Mouse (Mus musculus): ENCODE measurements around the gene Itga6. TPM values are rescaled to one million over a fixed set of nuclear protein-coding genes. Genes with fewer than 3 reads are reported as not detected.

Itga6 gene
- polyA plus RNA-seq, 1 experiment: 21.9 TPM

- no peak overlapping the region for H3K27ac ChIP-seq (ENCODE audit: insufficient read depth, low read length)
- TF ChIP-seq POLR2A (IDR thresholded peaks at IDR 0.05; ENCODE audit: low read depth, low read length) (no peak), CTCF (IDR thresholded peaks at IDR 0.05; ENCODE audit: borderline replicate concordance, insufficient read depth, low read length) (no peak)
- H3K4me1 ChIP-seq (ENCODE audit: control insufficient read depth, insufficient read depth, low read length): peaks cover 12% of the 10 kb centered on the region
- no peak overlapping the region for H3K4me3 ChIP-seq (ENCODE audit: insufficient read depth, low read length)
These were observed 64.6 kb downstream of the Itga6 start for GRCm38 (mm10) chr2:71810010-71810409.

- Histone ChIP-seq H3K27ac (ENCODE audit: insufficient read depth, low read length) (no peak overlapping the region), H3K4me1 (ENCODE audit: control insufficient read depth, insufficient read depth, low read length) (peaks cover 7% of the 10 kb centered on the region; the same call in 1 of the 2 replicates), H3K4me3 (ENCODE audit: insufficient read depth, low read length) (no peak overlapping the region)
- TF ChIP-seq CTCF (IDR thresholded peaks at IDR 0.05; ENCODE audit: borderline replicate concordance, insufficient read depth, low read length) (no peak), POLR2A (IDR thresholded peaks at IDR 0.05; ENCODE audit: low read depth, low read length) (no peak)
These were observed 65.5 kb downstream of the Itga6 start for GRCm38 (mm10) chr2:71810906-71811305.

GRCm38 (mm10) chr2:71812221-71813021 lies 67.0 kb downstream of the Itga6 start:
- Histone ChIP-seq H3K4me1 (ENCODE audit: control insufficient read depth, insufficient read depth, low read length) (peaks cover 7% of the 10 kb centered on the region; the same call in 1 of the 2 replicates), H3K4me3 (ENCODE audit: insufficient read depth, low read length) (no peak overlapping the region), H3K27ac (ENCODE audit: insufficient read depth, low read length) (no peak overlapping the region)
- no peak for TF ChIP-seq POLR2A (IDR thresholded peaks at IDR 0.05; ENCODE audit: low read depth, low read length)
- TF ChIP-seq CTCF (IDR thresholded peaks at IDR 0.05; ENCODE audit: borderline replicate concordance, insufficient read depth, low read length): peak; percentile 84

- peaks cover 7% of the 10 kb centered on the region; the same call in 1 of the 2 replicates for H3K4me1 ChIP-seq (ENCODE audit: control insufficient read depth, insufficient read depth, low read length)
- H3K27ac ChIP-seq (ENCODE audit: insufficient read depth, low read length): no peak overlapping the region
- no peak overlapping the region for H3K4me3 ChIP-seq (ENCODE audit: insufficient read depth, low read length)
- TF ChIP-seq CTCF (IDR thresholded peaks at IDR 0.05; ENCODE audit: borderline replicate concordance, insufficient read depth, low read length): no peak
- TF ChIP-seq POLR2A (IDR thresholded peaks at IDR 0.05; ENCODE audit: low read depth, low read length): no peak
These were observed 67.6 kb downstream of the Itga6 start for GRCm38 (mm10) chr2:71813022-71813358.

- TF ChIP-seq POLR2A (IDR thresholded peaks at IDR 0.05; ENCODE audit: low read depth, low read length): no peak
- no peak for TF ChIP-seq CTCF (IDR thresholded peaks at IDR 0.05; ENCODE audit: borderline replicate concordance, insufficient read depth, low read length)
- Histone ChIP-seq H3K27ac (ENCODE audit: insufficient read depth, low read length) (no peak overlapping the region), H3K4me3 (ENCODE audit: insufficient read depth, low read length) (no peak overlapping the region), H3K4me1 (ENCODE audit: control insufficient read depth, insufficient read depth, low read length) (peaks cover 7% of the 10 kb centered on the region; the same call in 1 of the 2 replicates)
These were observed 68.0 kb downstream of the Itga6 start for GRCm38 (mm10) chr2:71813371-71813770.

GRCm38 (mm10) chr2:71814016-71814415 lies 68.6 kb downstream of the Itga6 start:
- TF ChIP-seq POLR2A (IDR thresholded peaks at IDR 0.05; ENCODE audit: low read depth, low read length) (no peak), CTCF (IDR thresholded peaks at IDR 0.05; ENCODE audit: borderline replicate concordance, insufficient read depth, low read length) (no peak)
- no peak overlapping the region for H3K4me3 ChIP-seq (ENCODE audit: insufficient read depth, low read length)
- no peak overlapping the region for H3K27ac ChIP-seq (ENCODE audit: insufficient read depth, low read length)
- H3K4me1 ChIP-seq (ENCODE audit: control insufficient read depth, insufficient read depth, low read length): peaks cover 7% of the 10 kb centered on the region; the same call in 1 of the 2 replicates

GRCm38 (mm10) chr2:71815279-71815678 lies 69.9 kb downstream of the Itga6 start:
- peaks cover 7% of the 10 kb centered on the region; the same call in 1 of the 2 replicates for H3K4me1 ChIP-seq (ENCODE audit: control insufficient read depth, insufficient read depth, low read length)
- TF ChIP-seq POLR2A (IDR thresholded peaks at IDR 0.05; ENCODE audit: low read depth, low read length) (no peak), CTCF (IDR thresholded peaks at IDR 0.05; ENCODE audit: borderline replicate concordance, insufficient read depth, low read length) (no peak)
- no peak overlapping the region for H3K27ac ChIP-seq (ENCODE audit: insufficient read depth, low read length)
- H3K4me3 ChIP-seq (ENCODE audit: insufficient read depth, low read length): no peak overlapping the region

GRCm38 (mm10) chr2:71816391-71817041 lies 71.1 kb downstream of the Itga6 start:
- no peak overlapping the region for H3K4me3 ChIP-seq (ENCODE audit: insufficient read depth, low read length)
- peaks cover 7% of the 10 kb centered on the region; the same call in 1 of the 2 replicates for H3K4me1 ChIP-seq (ENCODE audit: control insufficient read depth, insufficient read depth, low read length)
- TF ChIP-seq CTCF (IDR thresholded peaks at IDR 0.05; ENCODE audit: borderline replicate concordance, insufficient read depth, low read length) (no peak), POLR2A (IDR thresholded peaks at IDR 0.05; ENCODE audit: low read depth, low read length) (no peak)
- H3K27ac ChIP-seq (ENCODE audit: insufficient read depth, low read length): no peak overlapping the region

- no peak for TF ChIP-seq CTCF (IDR thresholded peaks at IDR 0.05; ENCODE audit: borderline replicate concordance, insufficient read depth, low read length)
- no peak for TF ChIP-seq POLR2A (IDR thresholded peaks at IDR 0.05; ENCODE audit: low read depth, low read length)
- no peak overlapping the region for H3K27ac ChIP-seq (ENCODE audit: insufficient read depth, low read length)
These were observed 78.7 kb downstream of the Itga6 start for GRCm38 (mm10) chr2:71824146-71824545.

GRCm38 (mm10) chr2:71827711-71828110 lies 82.3 kb downstream of the Itga6 start:
- Histone ChIP-seq H3K27ac (ENCODE audit: insufficient read depth, low read length) (no peak overlapping the region), H3K4me1 (ENCODE audit: control insufficient read depth, insufficient read depth, low read length) (no peaks in the 10 kb centered on the region), H3K4me3 (ENCODE audit: insufficient read depth, low read length) (no peak overlapping the region)
- no peak for TF ChIP-seq CTCF (IDR thresholded peaks at IDR 0.05; ENCODE audit: borderline replicate concordance, insufficient read depth, low read length)
- TF ChIP-seq POLR2A (IDR thresholded peaks at IDR 0.05; ENCODE audit: low read depth, low read length): no peak

More at GRCm38 (mm10) chr2:71824146-71824545, 78.7 kb downstream of the Itga6 start:
- no peaks in the 10 kb centered on the region for H3K4me1 ChIP-seq (ENCODE audit: control insufficient read depth, insufficient read depth, low read length)
- H3K4me3 ChIP-seq (ENCODE audit: insufficient read depth, low read length): no peak overlapping the region
